Mouse (Mus musculus): ENCODE data around the gene Gm39115. TPM values are rescaled to one million over a fixed set of nuclear protein-coding genes. Genes with fewer than 3 reads are reported as not detected.

Gene Gm39115
- total and polyA plus RNA-seq, 2 experiments, result not detected

GRCm38 (mm10) chr7:142094301-142095143 lies 41.3 kb downstream of the Gm39115 start:
- DNase-seq (ENCODE audit: extremely low read depth, low read depth, low spot score), result no peak
- H3K36me3 ChIP-seq (ENCODE audit: control insufficient read depth, insufficient read depth, low read length), result no peaks in the 10 kb centered on the region
- no peak overlapping the region for H3K27ac ChIP-seq (replicated peaks; ENCODE audit: insufficient read depth, low read depth, low read length)
- WGBS, result 3% methylated on average over 89 of the region's 89 CpGs
- no peaks in the 10 kb centered on the region for H3K4me1 ChIP-seq (ENCODE audit: control insufficient read depth, insufficient read depth, low read length)
- no peaks in the 10 kb centered on the region for H3K79me2 ChIP-seq (ENCODE audit: control insufficient read depth, insufficient read depth, low read length)
- H3K9ac ChIP-seq (ENCODE audit: low read depth, low read length), result peak overlapping the region; percentile 83
- TF ChIP-seq CTCF (IDR thresholded peaks at IDR 0.05; ENCODE audit: low read depth, low read length), result no peak
- TF ChIP-seq POLR2A (IDR thresholded peaks at IDR 0.05; ENCODE audit: extremely low read depth, insufficient read depth, low read length), result no peak
- no peaks in the 10 kb centered on the region for H3K27me3 ChIP-seq (ENCODE audit: control insufficient read depth, insufficient read depth, low read length)
- peak overlapping the region; percentile 63 for H3K4me3 ChIP-seq (ENCODE audit: insufficient read depth, low read depth, low read length)

GRCm38 (mm10) chr7:142093696-142094240 lies 42.1 kb downstream of the Gm39115 start:
- no peaks in the 10 kb centered on the region for H3K4me1 ChIP-seq (ENCODE audit: control insufficient read depth, insufficient read depth, low read length)
- WGBS, result 48% methylated on average over 6 of the region's 6 CpGs
- H3K27me3 ChIP-seq (ENCODE audit: control insufficient read depth, insufficient read depth, low read length), result no peaks in the 10 kb centered on the region

DNA sequence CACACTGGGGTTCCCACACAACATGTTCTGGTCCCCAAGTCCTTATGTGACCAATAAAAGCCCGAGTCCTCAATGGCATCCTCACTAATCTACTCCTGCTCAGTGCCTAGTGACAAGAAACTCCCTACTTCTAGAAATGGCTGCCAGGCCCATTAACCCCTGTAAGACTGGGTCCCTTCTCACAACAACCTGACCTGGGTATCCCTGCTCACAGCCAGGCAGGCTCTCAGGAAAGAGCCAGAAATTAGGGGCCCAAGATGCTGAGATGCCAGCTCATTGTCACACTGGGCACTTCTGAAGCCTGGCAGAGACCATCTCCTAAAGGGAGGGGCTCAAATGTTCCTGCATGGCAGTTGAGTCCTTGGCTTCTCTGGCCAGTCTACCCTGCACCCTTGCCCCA lies 42.8 kb downstream of the Gm39115 start:
- H3K79me2 ChIP-seq (ENCODE audit: control insufficient read depth, insufficient read depth, low read length), result no peaks in the 10 kb centered on the region
- H3K36me3 ChIP-seq (ENCODE audit: control insufficient read depth, insufficient read depth, low read length), result no peaks in the 10 kb centered on the region
- no peaks in the 10 kb centered on the region for H3K27me3 ChIP-seq (ENCODE audit: control insufficient read depth, insufficient read depth, low read length)
- DNase-seq (ENCODE audit: extremely low read depth, low read depth, low spot score), result no peak
- no peak for TF ChIP-seq CTCF (IDR thresholded peaks at IDR 0.05; ENCODE audit: low read depth, low read length)
- TF ChIP-seq POLR2A (IDR thresholded peaks at IDR 0.05; ENCODE audit: extremely low read depth, insufficient read depth, low read length), result no peak
- no peak overlapping the region for H3K4me3 ChIP-seq (ENCODE audit: insufficient read depth, low read depth, low read length)
- H3K27ac ChIP-seq (replicated peaks; ENCODE audit: insufficient read depth, low read depth, low read length), result no peak overlapping the region
- no peak overlapping the region for H3K9ac ChIP-seq (ENCODE audit: low read depth, low read length)
- 64% methylated on average over 1 of the region's 1 CpGs for WGBS
- no peaks in the 10 kb centered on the region for H3K4me1 ChIP-seq (ENCODE audit: control insufficient read depth, insufficient read depth, low read length)

More at GRCm38 (mm10) chr7:142093696-142094240, 42.1 kb downstream of the Gm39115 start:
- H3K4me3 ChIP-seq (ENCODE audit: insufficient read depth, low read depth, low read length), result no peak overlapping the region
- no peak overlapping the region for H3K27ac ChIP-seq (replicated peaks; ENCODE audit: insufficient read depth, low read depth, low read length)
- H3K79me2 ChIP-seq (ENCODE audit: control insufficient read depth, insufficient read depth, low read length), result no peaks in the 10 kb centered on the region
- no peak for DNase-seq (ENCODE audit: extremely low read depth, low read depth, low spot score)
- no peaks in the 10 kb centered on the region for H3K36me3 ChIP-seq (ENCODE audit: control insufficient read depth, insufficient read depth, low read length)
- no peak for TF ChIP-seq POLR2A (IDR thresholded peaks at IDR 0.05; ENCODE audit: extremely low read depth, insufficient read depth, low read length)
- no peak for TF ChIP-seq CTCF (IDR thresholded peaks at IDR 0.05; ENCODE audit: low read depth, low read length)
- H3K9ac ChIP-seq (ENCODE audit: low read depth, low read length), result no peak overlapping the region

GRCm38 (mm10) chr7:142091848-142092247 lies 44.0 kb downstream of the Gm39115 start:
- Histone ChIP-seq H3K4me1 (ENCODE audit: control insufficient read depth, insufficient read depth, low read length) (no peaks in the 10 kb centered on the region), H3K9ac (ENCODE audit: low read depth, low read length) (no peak overlapping the region), H3K27me3 (ENCODE audit: control insufficient read depth, insufficient read depth, low read length) (no peaks in the 10 kb centered on the region), H3K36me3 (ENCODE audit: control insufficient read depth, insufficient read depth, low read length) (no peaks in the 10 kb centered on the region), H3K4me3 (ENCODE audit: insufficient read depth, low read depth, low read length) (no peak overlapping the region), H3K79me2 (ENCODE audit: control insufficient read depth, insufficient read depth, low read length) (no peaks in the 10 kb centered on the region), H3K27ac (replicated peaks; ENCODE audit: insufficient read depth, low read depth, low read length) (no peak overlapping the region)
- WGBS, result 39% methylated on average over 4 of the region's 4 CpGs
- TF ChIP-seq CTCF (IDR thresholded peaks at IDR 0.05; ENCODE audit: low read depth, low read length) (no peak), POLR2A (IDR thresholded peaks at IDR 0.05; ENCODE audit: extremely low read depth, insufficient read depth, low read length) (no peak)
- DNase-seq (ENCODE audit: extremely low read depth, low read depth, low spot score), result no peak

GRCm38 (mm10) chr7:142089648-142090447 lies 46.0 kb downstream of the Gm39115 start:
- no peak for TF ChIP-seq POLR2A (IDR thresholded peaks at IDR 0.05; ENCODE audit: extremely low read depth, insufficient read depth, low read length)
- H3K27ac ChIP-seq (replicated peaks; ENCODE audit: insufficient read depth, low read depth, low read length), result no peak overlapping the region
- no peak overlapping the region for H3K4me3 ChIP-seq (ENCODE audit: insufficient read depth, low read depth, low read length)
- H3K9ac ChIP-seq (ENCODE audit: low read depth, low read length), result no peak overlapping the region
- 71% methylated on average over 17 of the region's 17 CpGs for WGBS
- H3K36me3 ChIP-seq (ENCODE audit: control insufficient read depth, insufficient read depth, low read length), result no peaks in the 10 kb centered on the region
- H3K27me3 ChIP-seq (ENCODE audit: control insufficient read depth, insufficient read depth, low read length), result no peaks in the 10 kb centered on the region
- no peak for DNase-seq (ENCODE audit: extremely low read depth, low read depth, low spot score)
- H3K79me2 ChIP-seq (ENCODE audit: control insufficient read depth, insufficient read depth, low read length), result no peaks in the 10 kb centered on the region
- 0 out of 2 replicates have a peak, but pooled peaks cover 2% of the 10 kb centered on the region for H3K4me1 ChIP-seq (ENCODE audit: control insufficient read depth, insufficient read depth, low read length)

Measured in liver, adult 2 months (tissue).